Mouse (Mus musculus) embryonic facial prominence, embryonic 11.5 days (tissue): Measurements from ENCODE around the gene Atp9a. TPM values are rescaled to one million over a fixed set of nuclear protein-coding genes. Genes with fewer than 3 reads are reported as not detected.

Source experiments
- ATAC-seq: fragments of 200-750 bp; cut with Nextera tagmentation; replicated peaks from 2 replicates; pipeline ENCODE4 v1.8.0; 2017; ENCODE audit warnings: low read depth; ENCODE audit not compliant: insufficient number of reproducible peaks, low FRiP score, low TSS enrichment
- DNase-seq: peaks from one replicate; pipeline ENCODE4 v3.0.0-alpha.2; 2015; ENCODE audit warnings: low spot score
- H3K27ac ChIP-seq: fragments of 300-500 bp; sonication (generic); replicated peaks from 2 replicates; pipeline ENCODE4 v1.5.1; 2014; ENCODE audit warnings: mild to moderate bottlenecking, low read depth, low read length, control low read depth
- H3K27me3 ChIP-seq: fragments of 300-500 bp; sonication (generic); 2 replicates; pipeline ENCODE4 v1.6.1; 2014; ENCODE audit warnings: mild to moderate bottlenecking, low read length, moderate library complexity, mixed read lengths; ENCODE audit not compliant: control insufficient read depth, insufficient read depth
- H3K36me3 ChIP-seq: fragments of 300-500 bp; sonication (generic); replicated peaks from 2 replicates; pipeline ENCODE4 v1.6.1; 2014; ENCODE audit warnings: low read depth, mild to moderate bottlenecking, low read length, moderate library complexity, mixed read lengths; ENCODE audit not compliant: control insufficient read depth, insufficient read depth
- H3K4me1 ChIP-seq: fragments of 300-500 bp; sonication (generic); 2 replicates; pipeline ENCODE4 v1.6.1; 2014; ENCODE audit warnings: low read length, mixed read lengths; ENCODE audit not compliant: control insufficient read depth, insufficient read depth
- H3K4me2 ChIP-seq: fragments of 300-500 bp; sonication (generic); 2 replicates; pipeline ENCODE4 v1.6.1; 2014; ENCODE audit warnings: low read depth, mild to moderate bottlenecking, control low read depth, low read length, moderate library complexity
- H3K4me3 ChIP-seq: fragments of 300-500 bp; sonication (generic); 2 replicates; pipeline ENCODE4 v1.5.1; 2014; ENCODE audit warnings: low read depth, low read length, control low read depth
- H3K9ac ChIP-seq: fragments of 300-500 bp; sonication (generic); replicated peaks from 2 replicates; pipeline ENCODE4 v1.6.1; 2014; ENCODE audit warnings: mild to moderate bottlenecking, control low read depth, low read length
- H3K9me3 ChIP-seq: fragments of 300-500 bp; sonication (generic); replicated peaks from 2 replicates; pipeline ENCODE4 v1.6.1; 2016; ENCODE audit warnings: mild to moderate bottlenecking, low read length, inconsistent platforms, mixed read lengths; ENCODE audit not compliant: control insufficient read depth
- WGBS: fragments of 180-500 bp; shearing (Covaris S2); extraction: QIAGEN DNeasy Blood & Tissue Kit; methylation state at CpG from one replicate; pipeline ENCODE4 v1.1.7; 2014; 5-methylcytosine and 5-hydroxymethylcytosine counted together
- polyA plus RNA-seq: library from polyadenylated mRNA; unstranded; fragments of >200 nt; fragmentation: Nextera tagmentation; extraction: Ambion mirVana; gene quantifications from 2 replicates; pipeline ENCODE4 v1.2.1, GENCODE M21; 2014

Atp9a gene
- polyA plus RNA-seq, 1 experiment from 2014 or later = 10.4 TPM

DNA sequence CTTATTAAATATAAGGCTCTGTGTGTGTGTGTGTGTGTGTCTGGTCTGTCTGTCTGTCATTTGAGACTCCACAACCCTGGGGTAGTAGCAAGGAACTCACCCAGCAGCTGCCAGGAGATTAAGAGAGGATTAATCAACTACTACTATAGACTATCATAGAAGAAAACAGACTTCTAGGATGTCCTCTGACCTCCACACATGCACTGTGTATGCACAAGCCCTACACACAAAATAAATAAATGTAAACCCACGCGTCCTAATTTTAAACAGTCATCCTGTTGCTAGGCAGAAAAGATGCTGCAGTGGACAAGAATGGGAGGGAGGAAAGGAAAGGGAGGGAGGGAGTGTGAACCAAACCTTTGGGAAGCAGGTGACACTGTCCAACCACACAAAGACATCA is 23.9 kb downstream of the Atp9a start:
- no peak overlapping the region for H3K4me3 ChIP-seq
- ATAC-seq (no peak), DNase-seq (no peak)
- no peaks in the 10 kb centered on the region for H3K9me3 ChIP-seq
- WGBS = 91% methylated on average over 2 of the region's 2 CpGs
- no peak overlapping the region for H3K27ac ChIP-seq
- no peaks in the 10 kb centered on the region for H3K36me3 ChIP-seq
- no peak overlapping the region for H3K4me2 ChIP-seq
- H3K27me3 ChIP-seq = no peaks in the 10 kb centered on the region
- no peak overlapping the region for H3K9ac ChIP-seq
- H3K4me1 ChIP-seq = no peaks in the 10 kb centered on the region

DNA sequence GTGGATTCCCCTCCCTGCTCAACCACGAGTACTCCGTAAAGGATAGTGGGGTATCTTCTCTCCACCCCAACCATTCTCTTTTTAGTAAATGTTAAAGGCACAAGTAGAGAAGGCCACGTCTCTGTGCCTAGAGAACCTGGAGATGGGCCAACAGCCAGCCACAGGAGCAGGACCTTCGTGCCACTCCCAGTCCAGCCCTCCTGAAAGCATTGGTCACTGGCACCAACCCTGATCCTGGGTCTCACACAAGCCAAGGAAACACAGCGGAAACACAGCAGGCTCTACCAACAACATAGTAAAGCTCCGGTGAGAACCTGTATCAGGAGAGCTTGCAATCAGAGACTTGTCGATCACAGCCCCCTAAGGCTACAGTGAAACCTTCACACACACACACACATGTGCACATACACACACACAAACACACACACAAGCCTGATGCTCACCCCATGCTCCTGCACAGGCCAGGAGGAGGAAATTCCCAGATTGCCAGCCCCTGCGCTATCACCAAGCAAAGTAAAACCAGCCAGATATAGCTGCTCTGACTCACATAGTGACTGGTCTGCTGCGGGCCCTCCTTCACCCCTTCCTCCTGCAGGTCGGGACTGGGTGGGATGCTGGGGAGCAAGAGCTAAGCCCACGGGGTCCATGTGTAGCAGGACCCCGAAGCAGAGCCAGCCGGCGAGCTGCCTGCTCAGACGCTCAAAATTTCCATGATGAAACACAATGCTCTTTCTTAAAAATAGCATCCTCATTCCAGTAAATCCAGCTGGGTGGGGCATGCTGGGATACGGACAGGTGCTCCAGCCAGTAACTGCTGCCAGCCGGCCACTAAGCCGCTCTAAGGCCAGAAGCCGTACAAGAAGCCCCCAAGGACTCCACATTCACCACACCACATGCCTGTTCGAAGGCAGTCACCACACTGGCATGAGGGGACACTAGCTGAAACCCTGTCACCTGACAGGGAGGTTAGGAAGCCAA is 29.7 kb downstream of the Atp9a start:
- H3K4me2 ChIP-seq = no peak overlapping the region
- 81% methylated on average over 20 of the region's 20 CpGs for WGBS
- DNase-seq = no peak
- H3K9me3 ChIP-seq = no peaks in the 10 kb centered on the region
- no peak overlapping the region for H3K4me3 ChIP-seq
- H3K27ac ChIP-seq = no peak overlapping the region
- no peaks in the 10 kb centered on the region for H3K4me1 ChIP-seq
- no peak for ATAC-seq
- no peak overlapping the region for H3K9ac ChIP-seq
- no peaks in the 10 kb centered on the region for H3K36me3 ChIP-seq
- no peaks in the 10 kb centered on the region for H3K27me3 ChIP-seq

DNA sequence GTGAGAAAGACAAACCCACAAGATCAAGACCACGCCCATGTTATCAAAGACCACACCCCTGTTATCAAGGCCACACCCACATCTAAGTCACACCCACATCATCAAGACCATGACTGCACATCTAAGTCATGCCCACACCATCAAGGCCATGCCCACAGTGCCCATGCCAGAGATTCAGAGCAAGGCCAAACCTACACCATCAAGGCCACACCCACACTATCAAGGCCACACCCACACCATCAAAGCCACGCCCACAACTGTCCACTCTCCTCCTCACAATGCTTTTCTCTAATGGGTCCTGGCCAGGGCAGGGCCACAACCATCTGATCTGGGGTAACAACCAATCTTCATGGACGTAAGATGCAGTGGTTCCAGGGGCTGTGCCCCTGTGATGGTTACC is 31.2 kb downstream of the Atp9a start:
- Histone ChIP-seq H3K4me2 (no peak overlapping the region), H3K9ac (no peak overlapping the region), H3K4me1 (no peaks in the 10 kb centered on the region), H3K9me3 (no peaks in the 10 kb centered on the region), H3K27ac (no peak overlapping the region), H3K36me3 (no peaks in the 10 kb centered on the region), H3K27me3 (no peaks in the 10 kb centered on the region), H3K4me3 (no peak overlapping the region)
- WGBS = 74% methylated on average over 3 of the region's 3 CpGs
- no peak for ATAC-seq
- no peak for DNase-seq

DNA sequence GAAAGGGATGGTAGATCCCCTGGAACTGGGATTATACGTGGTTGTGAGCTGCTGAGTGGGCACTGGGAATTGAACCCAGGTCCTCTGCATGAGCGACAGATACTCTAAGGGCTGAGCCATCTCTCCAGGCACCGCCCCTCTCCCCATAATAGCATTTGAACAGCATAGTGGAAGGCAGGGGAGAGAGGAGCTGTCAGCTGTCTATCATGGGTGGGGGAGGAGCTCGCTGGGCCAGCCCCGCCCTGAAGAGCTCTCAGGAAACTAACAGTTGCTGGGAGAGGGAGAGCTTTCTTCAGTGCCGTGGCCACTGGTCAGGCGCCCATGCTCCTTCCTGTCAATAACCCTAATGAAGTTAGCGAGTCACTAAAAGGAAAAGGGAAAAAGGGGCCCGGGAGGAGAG is 34.4 kb downstream of the Atp9a start:
- 41% methylated on average over 9 of the region's 9 CpGs for WGBS
- no peaks in the 10 kb centered on the region for H3K4me1 ChIP-seq
- DNase-seq (no peak), ATAC-seq (no peak)
- no peaks in the 10 kb centered on the region for H3K27me3 ChIP-seq
- no peaks in the 10 kb centered on the region for H3K36me3 ChIP-seq
- no peak overlapping the region for H3K27ac ChIP-seq
- no peak overlapping the region for H3K4me3 ChIP-seq
- H3K9ac ChIP-seq = no peak overlapping the region
- no peak overlapping the region for H3K4me2 ChIP-seq
- H3K9me3 ChIP-seq = no peaks in the 10 kb centered on the region

DNA sequence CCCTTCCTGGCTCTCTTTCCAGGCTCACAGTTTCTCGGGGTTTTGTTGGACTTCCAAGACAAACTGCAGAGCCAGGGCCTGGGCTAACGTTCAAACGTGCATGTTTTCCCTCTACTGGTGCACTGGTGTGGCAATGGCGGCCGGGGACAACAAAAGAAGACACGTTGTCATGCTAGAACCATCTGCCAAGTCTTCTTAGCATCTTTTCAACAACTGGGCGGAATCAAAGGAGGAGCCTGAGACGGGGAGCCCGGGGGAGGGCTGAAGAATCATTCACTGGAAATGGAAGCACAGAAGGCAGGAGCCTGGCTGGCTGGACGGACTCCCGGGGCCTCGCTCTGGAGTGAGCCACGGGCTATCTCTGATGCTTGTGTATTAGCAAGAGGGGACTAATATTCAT is 39.9 kb downstream of the Atp9a start:
- WGBS = 67% methylated on average over 13 of the region's 13 CpGs
- Histone ChIP-seq H3K27ac (no peak overlapping the region), H3K36me3 (no peaks in the 10 kb centered on the region; the same call in 1 of the 2 replicates), H3K9me3 (no peaks in the 10 kb centered on the region), H3K4me1 (no peaks in the 10 kb centered on the region), H3K4me3 (no peak overlapping the region), H3K27me3 (no peaks in the 10 kb centered on the region), H3K4me2 (no peak overlapping the region), H3K9ac (no peak overlapping the region)
- DNase-seq = no peak
- ATAC-seq = no peak

DNA sequence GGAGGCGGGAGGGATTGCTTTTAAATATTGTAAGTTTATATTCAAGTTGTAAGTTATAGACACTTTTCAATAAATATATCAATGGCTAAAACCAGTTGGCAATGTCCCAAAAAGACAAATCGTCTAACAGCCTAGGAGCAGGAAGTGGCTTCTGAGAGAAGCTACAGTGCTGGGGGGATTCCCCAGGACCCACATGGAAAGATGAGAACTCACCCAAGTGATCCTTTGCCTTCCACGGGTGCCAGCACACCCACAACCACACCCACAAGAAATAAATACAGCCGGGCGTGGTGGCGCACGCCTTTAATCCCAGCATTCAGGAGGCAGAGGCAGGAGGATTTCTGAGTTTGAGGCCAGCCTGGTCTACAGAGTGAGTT is 47.2 kb downstream of the Atp9a start:
- no peak overlapping the region for H3K27ac ChIP-seq
- H3K4me2 ChIP-seq = no peak overlapping the region
- 84% methylated on average over 7 of the region's 7 CpGs for WGBS
- H3K4me3 ChIP-seq = no peak overlapping the region
- no peaks in the 10 kb centered on the region for H3K4me1 ChIP-seq
- ATAC-seq = no peak
- no peaks in the 10 kb centered on the region for H3K27me3 ChIP-seq
- H3K36me3 ChIP-seq = no peaks in the 10 kb centered on the region; the same call in 1 of the 2 replicates
- H3K9ac ChIP-seq = no peak overlapping the region
- no peaks in the 10 kb centered on the region for H3K9me3 ChIP-seq
- no peak for DNase-seq

DNA sequence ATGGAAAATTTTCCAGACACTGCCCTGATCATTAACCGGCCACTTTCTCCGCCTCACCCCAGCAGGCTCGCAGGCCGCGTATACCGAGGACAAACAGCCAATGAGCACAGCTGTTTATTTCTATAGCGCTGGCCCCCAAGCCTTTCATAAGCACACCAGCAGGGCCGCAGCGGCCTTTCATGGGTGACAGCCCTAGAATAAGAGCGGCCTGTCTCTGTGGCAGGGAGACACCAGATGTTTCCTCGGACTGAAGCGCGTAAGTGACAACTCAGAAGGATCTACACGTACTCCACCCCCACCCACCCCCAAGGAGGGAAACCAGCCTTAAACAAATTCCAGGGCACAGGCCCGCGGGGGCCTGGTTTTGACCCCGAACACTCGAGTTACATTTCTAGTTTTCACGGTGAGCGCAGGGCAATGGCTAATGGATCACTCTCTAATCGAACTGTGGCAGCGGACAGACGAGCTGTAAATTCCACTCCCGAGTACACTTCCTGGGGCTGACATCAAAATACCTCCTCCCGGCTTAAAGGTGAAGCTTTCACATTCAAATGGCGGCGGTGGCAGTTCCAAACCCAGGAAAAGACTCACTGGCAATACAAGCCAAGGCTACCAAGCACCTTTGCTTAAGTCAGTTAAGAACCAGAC is 47.7 kb downstream of the Atp9a start:
- Histone ChIP-seq H3K27ac (peak overlapping the region; percentile 61; the same call in 1 of the 2 replicates), H3K36me3 (no peaks in the 10 kb centered on the region), H3K27me3 (no peaks in the 10 kb centered on the region), H3K4me1 (no peaks in the 10 kb centered on the region), H3K4me3 (no peak overlapping the region), H3K9me3 (no peaks in the 10 kb centered on the region), H3K4me2 (peak overlapping the region; percentile 27), H3K9ac (no peak overlapping the region)
- DNase-seq = peak; percentile 71
- peak; percentile 54 for ATAC-seq
- WGBS = 6% methylated on average over 27 of the region's 27 CpGs

DNA sequence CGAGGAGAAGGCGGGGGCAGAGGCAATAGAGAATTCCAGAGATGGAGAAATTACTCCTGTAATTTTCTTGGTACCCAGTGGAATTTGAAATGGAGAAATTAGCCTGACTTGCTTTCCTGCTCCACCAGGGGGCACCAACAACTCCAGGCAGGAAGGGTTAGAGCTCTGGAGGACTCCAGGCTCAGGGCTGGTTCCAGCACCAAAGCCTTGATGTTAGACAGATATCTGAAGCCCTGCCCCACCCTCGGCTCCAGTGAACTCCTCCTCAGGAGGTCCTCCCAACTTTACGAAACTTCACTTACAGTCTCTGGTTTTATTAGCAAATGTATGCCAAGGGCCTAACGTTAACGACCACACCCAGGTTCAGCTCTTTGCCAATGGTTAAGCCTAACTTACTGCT is 50.4 kb downstream of the Atp9a start:
- Histone ChIP-seq H3K4me3 (no peak overlapping the region), H3K27ac (no peak overlapping the region), H3K9me3 (no peaks in the 10 kb centered on the region), H3K4me2 (no peak overlapping the region), H3K27me3 (no peaks in the 10 kb centered on the region), H3K36me3 (no peaks in the 10 kb centered on the region), H3K9ac (no peak overlapping the region), H3K4me1 (no peaks in the 10 kb centered on the region)
- 51% methylated on average over 6 of the region's 6 CpGs for WGBS
- ATAC-seq (no peak), DNase-seq (peak; percentile 76)
